Mouse (Mus musculus) liver, embryonic 16.5 days (tissue): Measurements from ENCODE around the gene Pgs1. TPM values are rescaled to one million over a fixed set of nuclear protein-coding genes. Genes with fewer than 3 reads are reported as not detected.

ENCODE experiments used
- ATAC-seq: fragments of 200-750 bp; cut with Nextera tagmentation; 2 replicates; pipeline ENCODE4 v1.8.0; 2017; ENCODE audit warnings: low read depth, mild to moderate bottlenecking, moderate number of reproducible peaks, moderate library complexity
- H3K27ac ChIP-seq: fragments of 300-500 bp; sonication (generic); 2 replicates; pipeline ENCODE4 v1.5.1; 2014; ENCODE audit warnings: mild to moderate bottlenecking, low read length
- H3K27me3 ChIP-seq: fragments of 300-500 bp; sonication (generic); 2 replicates; pipeline ENCODE4 v1.6.1; 2014; ENCODE audit warnings: low read depth, low read length, mixed read lengths; ENCODE audit not compliant: control insufficient read depth, insufficient read depth
- H3K36me3 ChIP-seq: fragments of 300-500 bp; sonication (generic); 2 replicates; pipeline ENCODE4 v1.6.1; 2014; ENCODE audit warnings: mild to moderate bottlenecking; ENCODE audit not compliant: control insufficient read depth, insufficient read depth
- H3K4me1 ChIP-seq: fragments of 300-500 bp; sonication (generic); 2 replicates; pipeline ENCODE4 v1.6.1; 2014; ENCODE audit warnings: low read depth, low read length, mixed read lengths; ENCODE audit not compliant: control insufficient read depth
- H3K4me2 ChIP-seq: fragments of 300-500 bp; sonication (generic); 2 replicates; pipeline ENCODE4 v1.6.1; 2014; ENCODE audit warnings: low read depth, low read length, mixed read lengths
- H3K4me3 ChIP-seq: fragments of 300-500 bp; sonication (generic); 2 replicates; pipeline ENCODE4 v1.5.1; 2014; ENCODE audit warnings: low read depth, mild to moderate bottlenecking, low read length
- H3K9ac ChIP-seq: fragments of 300-500 bp; sonication (generic); 2 replicates; pipeline ENCODE4 v1.6.1; 2014; ENCODE audit warnings: low read depth, low read length
- H3K9me3 ChIP-seq: fragments of 300-500 bp; sonication (generic); replicated peaks from 2 replicates; pipeline ENCODE4 v1.6.1; 2016; ENCODE audit warnings: low read length; ENCODE audit not compliant: control insufficient read depth
- WGBS: fragments of 180-500 bp; shearing (Covaris S2); extraction: QIAGEN DNeasy Blood & Tissue Kit; methylation state at CpG from one replicate; pipeline ENCODE4 v1.1.7; 2014; ENCODE audit not compliant: insufficient replicate concordance; 5-methylcytosine and 5-hydroxymethylcytosine counted together
- polyA plus RNA-seq: library from polyadenylated mRNA; unstranded; fragments of >200 nt; fragmentation: Nextera tagmentation; extraction: Ambion mirVana; gene quantifications from 2 replicates; pipeline ENCODE4 v1.2.1, GENCODE M21; 2015

The Pgs1 gene
- polyA plus RNA-seq, 1 experiment from 2014 or later = 13.7 TPM

- ATAC-seq = no peak
- peaks cover 38% of the 10 kb centered on the region for H3K27me3 ChIP-seq
- H3K4me2 ChIP-seq = no peak overlapping the region
- no peaks in the 10 kb centered on the region for H3K36me3 ChIP-seq
- no peak overlapping the region for H3K4me3 ChIP-seq
- H3K27ac ChIP-seq = no peak overlapping the region
- WGBS = 45% methylated on average over 11 of the region's 11 CpGs
- no peaks in the 10 kb centered on the region for H3K9me3 ChIP-seq
- peaks cover 15% of the 10 kb centered on the region for H3K4me1 ChIP-seq
- no peak overlapping the region for H3K9ac ChIP-seq
Measured at GRCm38 (mm10) chr11:117972656-117973558, 13.2 kb upstream of the Pgs1 start.

GRCm38 (mm10) chr11:117973569-117973968 lies 12.5 kb upstream of the Pgs1 start:
- peaks cover 15% of the 10 kb centered on the region for H3K4me1 ChIP-seq
- no peak for ATAC-seq
- H3K36me3 ChIP-seq = no peaks in the 10 kb centered on the region
- no peaks in the 10 kb centered on the region for H3K9me3 ChIP-seq
- no peak overlapping the region for H3K9ac ChIP-seq
- no peak overlapping the region for H3K4me3 ChIP-seq
- no peak overlapping the region for H3K4me2 ChIP-seq
- H3K27me3 ChIP-seq = peaks cover 31% of the 10 kb centered on the region
- H3K27ac ChIP-seq = no peak overlapping the region
- 31% methylated on average over 5 of the region's 5 CpGs for WGBS

- no peak for ATAC-seq
- H3K36me3 ChIP-seq = no peaks in the 10 kb centered on the region
- no peak overlapping the region for H3K9ac ChIP-seq
- WGBS = 14% methylated on average over 14 of the region's 14 CpGs
- peaks cover 10% of the 10 kb centered on the region for H3K4me1 ChIP-seq
- H3K27me3 ChIP-seq = peaks cover 21% of the 10 kb centered on the region
- H3K27ac ChIP-seq = no peak overlapping the region
- no peak overlapping the region for H3K4me3 ChIP-seq
- H3K9me3 ChIP-seq = no peaks in the 10 kb centered on the region
- H3K4me2 ChIP-seq = no peak overlapping the region
Measured at GRCm38 (mm10) chr11:117974327-117975125, 11.6 kb upstream of the Pgs1 start.

GRCm38 (mm10) chr11:117975211-117975967 lies 10.7 kb upstream of the Pgs1 start:
- H3K9ac ChIP-seq = no peak overlapping the region

GRCm38 (mm10) chr11:117976081-117976582 lies 10.0 kb upstream of the Pgs1 start:
- ATAC-seq = no peak; the same call in 1 of the 2 replicates
- Histone ChIP-seq H3K4me3 (no peak overlapping the region), H3K27ac (no peak overlapping the region), H3K9me3 (no peaks in the 10 kb centered on the region), H3K4me1 (no peaks in the 10 kb centered on the region; the same call in 1 of the 2 replicates), H3K9ac (no peak overlapping the region), H3K27me3 (peaks cover 20% of the 10 kb centered on the region), H3K36me3 (no peaks in the 10 kb centered on the region), H3K4me2 (no peak overlapping the region)
- 19% methylated on average over 8 of the region's 8 CpGs for WGBS

More at GRCm38 (mm10) chr11:117975211-117975967, 10.7 kb upstream of the Pgs1 start:
- H3K36me3 ChIP-seq = no peaks in the 10 kb centered on the region
- H3K27me3 ChIP-seq = peaks cover 20% of the 10 kb centered on the region
- no peak for ATAC-seq
- no peak overlapping the region for H3K4me3 ChIP-seq
- no peak overlapping the region for H3K27ac ChIP-seq
- 42% methylated on average over 18 of the region's 18 CpGs for WGBS
- no peaks in the 10 kb centered on the region for H3K9me3 ChIP-seq
- H3K4me2 ChIP-seq = no peak overlapping the region
- peaks cover 2% of the 10 kb centered on the region for H3K4me1 ChIP-seq

- Histone ChIP-seq H3K36me3 (no peaks in the 10 kb centered on the region), H3K9me3 (no peaks in the 10 kb centered on the region), H3K9ac (no peak overlapping the region), H3K27me3 (peaks cover 20% of the 10 kb centered on the region), H3K4me2 (no peak overlapping the region), H3K27ac (no peak overlapping the region), H3K4me1 (no peaks in the 10 kb centered on the region; the same call in 1 of the 2 replicates), H3K4me3 (no peak overlapping the region)
- ATAC-seq = no peak
- WGBS = 46% methylated on average over 4 of the region's 5 CpGs
Measured at GRCm38 (mm10) chr11:117977694-117978360, 8.3 kb upstream of the Pgs1 start.

- no peak overlapping the region for H3K27ac ChIP-seq
- no peak overlapping the region for H3K4me3 ChIP-seq
- H3K4me2 ChIP-seq = no peak overlapping the region
- 55% methylated on average over 7 of the region's 7 CpGs for WGBS
- ATAC-seq = no peak
- H3K27me3 ChIP-seq = peaks cover 11% of the 10 kb centered on the region
- H3K9me3 ChIP-seq = no peaks in the 10 kb centered on the region
- H3K4me1 ChIP-seq = no peaks in the 10 kb centered on the region; the same call in 1 of the 2 replicates
- no peak overlapping the region for H3K9ac ChIP-seq
- H3K36me3 ChIP-seq = no peaks in the 10 kb centered on the region
Measured at GRCm38 (mm10) chr11:117979388-117979787, 6.7 kb upstream of the Pgs1 start.

GRCm38 (mm10) chr11:117982426-117982825 lies 3.7 kb upstream of the Pgs1 start:
- ATAC-seq = no peak
- H3K4me1 ChIP-seq = peaks cover 11% of the 10 kb centered on the region
- no peak overlapping the region for H3K4me3 ChIP-seq
- no peak overlapping the region for H3K27ac ChIP-seq
- no peaks in the 10 kb centered on the region for H3K27me3 ChIP-seq
- H3K9ac ChIP-seq = no peak overlapping the region
- H3K4me2 ChIP-seq = no peak overlapping the region
- H3K9me3 ChIP-seq = no peaks in the 10 kb centered on the region
- no peaks in the 10 kb centered on the region for H3K36me3 ChIP-seq
- 50% methylated on average over 5 of the region's 5 CpGs for WGBS
